Mouse (Mus musculus) left cerebral cortex, postnatal 4 days (tissue): ENCODE results near the gene Uba2. TPM values are rescaled to one million over a fixed set of nuclear protein-coding genes. Genes with fewer than 3 reads are reported as not detected.
A peak's percentile ranks its signal among the peaks of the same experiment; 100 is the strongest.
"Not testable (repeated sequence)": the region's sequence is repeated elsewhere in the genome, so short reads cannot be mapped to it uniquely, and the experiment has no call there.

ENCODE experiments used
- DNase-seq: peaks from one replicate; pipeline ENCODE4 v3.0.0-alpha.2; 2022
- intact Hi-C: fragments of 180-260 bp; cut with DNase I; formaldehyde crosslinking; loops from one replicate; pipeline ENCODE4 v1.15.1; 2025
- total RNA-seq, 2 experiments: library from RNA; stranded (reverse); gene quantifications; 2 replicates each; pipeline ENCODE4 v1.2.3; 2021

The Uba2 gene
- total RNA-seq, result 10 to 100 TPM; 83.1 to 84.0 TPM

DNA sequence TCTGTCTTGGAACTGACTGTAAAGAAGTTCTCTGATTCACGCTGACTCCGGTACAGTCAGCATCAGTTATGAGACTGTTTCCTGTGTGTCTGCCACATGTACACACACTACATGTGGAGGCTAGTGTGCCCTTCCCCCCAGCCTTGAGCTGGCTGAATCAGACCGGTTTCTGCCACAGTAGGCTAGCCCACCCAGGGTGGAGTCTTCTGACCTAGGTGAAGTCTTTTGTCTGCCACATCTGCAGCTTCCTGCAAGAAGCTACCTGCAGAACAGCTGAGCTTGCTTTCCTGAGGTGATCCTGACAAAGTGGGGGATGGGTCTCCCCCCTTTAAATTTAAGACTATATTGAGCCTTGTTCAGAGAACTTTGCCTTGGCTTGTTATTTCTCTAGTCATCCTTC lies at the start of gene Uba2:
Gene Uba2 (minus strand): TSS at position 146 of the 400 bp plus-strand sequence.
- no peak for DNase-seq
- intact Hi-C loops, result no loop called here

- intact Hi-C loops, result no loop called here
- no peak for DNase-seq
Measured at GRCm38 (mm10) chr7:34218496-34218895, 49.1 kb upstream of the Uba2 start.

GRCm38 (mm10) chr7:34216474-34216873 lies 47.1 kb upstream of the Uba2 start:
- intact Hi-C loops, result no loop called here
- no peak for DNase-seq

GRCm38 (mm10) chr7:34215481-34215880 lies 46.1 kb upstream of the Uba2 start:
- intact Hi-C loops, result no loop called here

DNA sequence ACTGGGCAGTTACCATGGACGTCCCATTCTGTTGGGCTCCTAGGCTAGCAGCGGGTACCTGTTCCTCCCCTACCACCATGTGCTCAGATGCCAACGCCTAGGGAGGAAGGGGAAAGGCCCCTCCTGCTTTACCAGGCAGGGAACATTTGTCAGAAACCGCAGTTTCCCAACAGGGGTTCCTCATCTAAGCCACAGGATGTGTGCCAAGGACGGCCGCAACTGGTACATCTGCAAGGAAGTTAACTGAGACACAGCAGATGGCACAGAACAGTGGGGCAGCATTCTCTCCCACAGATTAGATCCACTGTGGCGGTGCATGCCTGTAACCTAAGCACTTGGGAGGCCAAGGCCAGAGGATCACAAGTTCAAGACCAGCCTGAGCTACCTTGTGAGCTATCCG lies 45.2 kb upstream of the Uba2 start:
- intact Hi-C loops, result no loop called here
- DNase-seq, result no peak

More at GRCm38 (mm10) chr7:34215481-34215880, 46.1 kb upstream of the Uba2 start:
- no peak for DNase-seq

DNA sequence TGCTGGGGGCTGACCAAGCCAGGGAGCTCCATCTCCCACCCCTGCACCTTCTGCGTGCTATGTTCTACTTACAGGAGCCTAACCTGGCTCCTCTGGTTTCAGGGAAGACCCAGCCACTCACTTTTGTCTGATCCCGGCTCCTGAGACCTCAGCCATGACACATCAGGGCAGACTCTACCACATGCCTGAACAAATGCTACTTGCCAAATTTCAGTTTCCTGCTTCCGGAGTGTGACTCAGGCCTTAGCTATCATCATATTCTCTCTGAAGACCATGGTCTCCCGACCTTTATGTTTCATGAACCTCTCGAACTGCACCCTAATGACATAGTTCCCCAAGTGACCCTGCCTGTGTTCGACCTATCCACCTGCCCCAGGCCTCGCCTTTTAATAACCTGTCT lies 43.9 kb upstream of the Uba2 start:
- DNase-seq, result no peak
- intact Hi-C loops, result no loop called here

- DNase-seq, result no peak
- intact Hi-C loops, result no loop called here
Measured at GRCm38 (mm10) chr7:34208027-34208745, 38.8 kb upstream of the Uba2 start.

GRCm38 (mm10) chr7:34206331-34206730 lies 36.9 kb upstream of the Uba2 start:
- intact Hi-C loops, result no loop called here
- DNase-seq, result no peak

GRCm38 (mm10) chr7:34202147-34202546 lies 32.7 kb upstream of the Uba2 start:
- DNase-seq, intact Hi-C loops: not testable (repeated sequence)

DNA sequence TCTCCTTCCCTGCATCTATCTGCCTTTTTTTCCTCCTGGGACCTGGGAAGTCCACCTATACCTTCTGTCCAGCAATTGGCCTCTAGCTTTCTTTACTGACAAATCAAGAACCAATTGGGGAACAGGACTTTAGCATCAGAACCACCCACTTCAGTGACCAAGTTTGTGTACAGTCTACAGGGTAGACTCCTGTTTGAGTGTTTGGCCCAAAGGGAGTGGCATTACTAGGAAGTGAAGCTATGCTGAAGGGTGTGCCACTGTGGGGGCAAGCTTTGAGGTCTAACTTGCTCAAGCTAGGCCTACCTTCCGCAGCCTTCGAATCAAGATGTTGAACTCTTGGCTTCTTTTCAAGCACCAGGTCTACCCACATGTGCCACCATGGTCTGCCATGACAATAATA lies 31.4 kb upstream of the Uba2 start:
- intact Hi-C loops, result no loop called here
- no peak for DNase-seq

GRCm38 (mm10) chr7:34198346-34198745 lies 28.9 kb upstream of the Uba2 start:
- intact Hi-C loops, result no loop called here
- DNase-seq, result no peak

DNA sequence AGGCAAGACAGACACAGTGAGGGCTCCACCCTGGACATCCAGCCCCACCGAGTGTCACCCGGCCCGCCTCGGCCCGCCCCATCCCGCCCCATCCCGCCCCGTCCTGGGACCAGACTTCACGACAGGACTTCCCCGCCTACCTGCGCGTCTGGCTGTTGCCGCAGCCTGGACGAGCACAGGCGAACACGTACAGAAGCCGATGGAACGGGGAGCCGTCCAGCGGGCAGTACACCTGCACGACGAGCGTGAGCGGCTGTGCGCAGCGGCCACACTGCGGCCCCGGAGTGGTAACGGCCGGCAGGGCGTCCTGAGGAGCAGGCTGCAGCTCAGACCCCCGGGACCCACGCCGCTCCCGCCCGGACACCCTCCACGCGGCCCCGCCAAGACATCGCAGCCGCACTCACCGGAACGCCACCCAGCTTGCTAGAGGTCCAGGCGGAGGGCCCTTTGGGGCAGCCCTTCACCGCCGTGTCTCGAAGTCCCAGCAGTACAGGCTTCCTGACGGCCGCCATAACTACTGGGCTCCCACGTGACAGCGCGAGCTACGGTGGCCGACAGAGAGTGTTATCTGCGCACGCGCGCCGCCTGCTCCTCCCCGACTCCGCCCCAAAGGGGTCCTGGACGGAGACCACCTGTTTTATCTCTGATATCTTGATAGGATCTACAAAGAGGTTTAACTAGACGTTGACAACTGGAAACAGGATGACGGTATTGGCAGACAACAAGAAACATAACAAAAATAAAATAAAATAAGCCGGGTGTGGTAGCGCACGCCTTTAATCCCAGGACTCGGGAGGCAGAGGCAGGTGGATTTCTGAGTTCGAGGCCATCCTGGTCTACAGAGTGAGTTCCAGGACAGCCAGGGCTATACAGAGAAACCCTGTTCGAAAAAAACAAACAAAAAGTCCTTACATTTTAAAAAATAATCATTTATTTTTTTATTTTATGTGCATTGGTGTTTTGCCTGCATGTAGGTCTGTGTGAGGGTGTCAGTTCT lies 27.0 kb upstream of the Uba2 start, which contains the start of gene Pdcd2l:
Gene Pdcd2l (minus strand): TSS at position 530 of the 997 bp plus-strand sequence.
- peak; percentile 95 for DNase-seq
- intact Hi-C loops, result no loop called here

DNA sequence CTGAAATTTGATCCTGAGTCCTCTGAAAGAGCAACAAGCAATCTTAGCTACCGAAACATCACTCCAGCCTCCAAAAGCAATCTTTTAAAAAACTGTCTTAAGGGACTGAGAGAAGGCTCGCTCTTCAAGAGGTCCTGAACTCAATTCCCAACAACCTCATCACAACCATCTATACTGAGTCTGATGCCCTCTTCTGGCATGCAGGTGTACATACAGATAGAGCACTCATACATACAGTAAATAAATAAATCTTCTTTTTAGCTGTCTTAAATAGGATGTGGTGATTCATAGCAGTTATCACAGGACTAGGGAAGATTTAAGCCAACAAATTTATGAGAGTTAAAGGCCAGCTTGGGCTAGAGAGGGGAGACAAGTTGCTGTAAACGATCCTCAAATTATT lies 26.2 kb upstream of the Uba2 start:
- DNase-seq, result no peak
- intact Hi-C loops, result no loop called here

GRCm38 (mm10) chr7:34192825-34193224 lies 23.4 kb upstream of the Uba2 start:
- intact Hi-C loops, result no loop called here
- no peak for DNase-seq

DNA sequence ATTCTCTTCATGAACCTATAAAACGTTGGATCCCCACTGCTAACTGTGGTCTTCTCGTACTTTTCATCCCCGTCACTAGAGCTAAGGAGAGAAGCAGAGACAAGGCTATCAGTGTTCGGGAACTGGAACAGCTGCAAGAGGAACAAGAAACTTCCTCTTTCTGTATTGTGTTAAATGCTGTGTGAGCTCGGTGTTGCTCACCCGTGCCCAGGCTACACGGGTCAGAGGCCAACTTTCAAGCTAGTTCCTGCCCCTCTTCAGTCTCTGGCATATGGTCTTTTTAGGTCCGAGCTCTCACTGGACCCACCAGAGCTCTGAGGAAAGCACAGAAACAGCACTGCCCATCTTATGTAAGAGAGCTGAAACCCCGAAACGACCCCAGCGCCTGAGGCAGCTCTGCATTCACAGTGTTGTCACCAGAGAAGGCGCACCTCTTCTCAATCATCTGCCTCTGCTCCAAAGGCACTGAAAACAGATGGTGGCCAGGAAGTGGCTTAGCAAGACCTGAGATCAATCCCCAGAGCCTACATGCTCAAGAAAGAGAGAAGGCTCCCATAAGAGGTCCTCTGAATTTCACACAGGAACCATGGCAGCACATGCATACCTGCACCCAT lies 20.1 kb upstream of the Uba2 start:
- no peak for DNase-seq
- intact Hi-C loops, result no loop called here

GRCm38 (mm10) chr7:34183794-34184193 lies 14.4 kb upstream of the Uba2 start:
- intact Hi-C loops, result no loop called here
- no peak for DNase-seq

GRCm38 (mm10) chr7:34183356-34183755 lies 14.0 kb upstream of the Uba2 start:
- no peak for DNase-seq
- intact Hi-C loops, result no loop called here

DNA sequence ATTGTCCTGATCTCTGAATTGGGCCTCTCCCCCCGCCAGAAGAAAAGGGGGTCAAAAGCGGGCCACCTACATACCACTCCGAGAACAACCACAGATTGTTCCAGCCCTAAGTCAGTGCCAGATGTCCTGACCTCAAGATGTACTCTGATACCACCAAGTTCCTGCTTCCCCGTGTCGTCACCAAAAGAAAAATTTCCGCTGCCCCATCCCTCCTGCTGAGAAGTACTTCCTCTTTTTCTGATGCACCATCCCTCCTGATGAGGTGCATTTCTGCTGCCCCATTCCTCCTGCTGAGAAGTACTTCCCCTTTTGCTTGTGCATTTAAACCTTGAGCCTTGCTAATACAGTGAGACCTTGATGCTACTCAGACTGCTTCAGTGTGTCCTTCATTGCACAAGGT lies 6.8 kb upstream of the Uba2 start:
- intact Hi-C loops, result not testable (repeated sequence)

DNA sequence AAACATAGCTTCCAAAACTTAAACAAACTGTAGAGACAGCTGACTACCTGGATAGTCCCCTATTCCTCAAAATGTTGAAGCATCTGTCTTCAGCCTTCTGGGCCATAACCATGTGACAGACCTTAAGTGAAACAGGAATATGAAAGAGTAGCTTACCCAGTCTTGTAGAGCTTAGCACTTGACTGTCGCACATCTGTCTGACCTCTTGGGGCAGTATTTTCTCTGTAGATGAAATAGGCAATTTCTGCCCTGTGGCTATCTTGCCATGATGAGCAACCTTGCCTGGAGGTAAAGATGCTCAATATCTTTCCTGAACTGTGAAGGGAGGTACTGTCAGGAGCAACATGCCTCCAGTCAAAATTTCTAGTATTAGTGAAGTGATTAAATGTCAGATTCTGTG lies 2.9 kb upstream of the Uba2 start:
- DNase-seq, result no peak
- intact Hi-C loops, result no loop called here

More for the DNA sequence above, 6.8 kb upstream of the Uba2 start:
- DNase-seq, result not testable (repeated sequence)

GRCm38 (mm10) chr7:34168470-34169251 lies 738 bp downstream of the Uba2 start:
- intact Hi-C loops, result no loop called here

More at GRCm38 (mm10) chr7:34168470-34169251, 738 bp downstream of the Uba2 start:
- peak; percentile 91 for DNase-seq
